Mouse (Mus musculus): ENCODE measurements at regions not wholly inside any gene's neighbourhood (a gene's known extent, or its start where the extent isn't known, plus 50 kb on each side); places are given as distances from the start of the nearest gene placed in this dataset.

GRCm38 (mm10) chr7:129091441-129091840 lies 165.4 kb upstream of the Plpp4 start:
- TF ChIP-seq CTCF (IDR thresholded peaks at IDR 0.05; ENCODE audit: insufficient read depth, low read depth, low read length) = no peak
- no peak for TF ChIP-seq POLR2A (IDR thresholded peaks at IDR 0.05; ENCODE audit: insufficient read depth, low read depth, low read length)
- 71% methylated on average over 4 of the region's 4 CpGs for WGBS
- H3K27ac ChIP-seq (ENCODE audit: insufficient read depth, low read depth, low read length) = no peak overlapping the region
- H3K4me3 ChIP-seq (ENCODE audit: insufficient read depth, low read depth, low read length) = no peak overlapping the region
- H3K4me1 ChIP-seq (ENCODE audit: control insufficient read depth, insufficient read depth, low read length) = no peaks in the 10 kb centered on the region

GRCm38 (mm10) chr7:129096374-129097069 lies 160.3 kb upstream of the Plpp4 start:
- no peak for TF ChIP-seq POLR2A (IDR thresholded peaks at IDR 0.05; ENCODE audit: insufficient read depth, low read depth, low read length)
- no peak for TF ChIP-seq CTCF (IDR thresholded peaks at IDR 0.05; ENCODE audit: insufficient read depth, low read depth, low read length)
- no peaks in the 10 kb centered on the region for H3K4me1 ChIP-seq (ENCODE audit: control insufficient read depth, insufficient read depth, low read length)
- no peak overlapping the region for H3K27ac ChIP-seq (ENCODE audit: insufficient read depth, low read depth, low read length)
- no peak overlapping the region for H3K4me3 ChIP-seq (ENCODE audit: insufficient read depth, low read depth, low read length)
- 40% methylated on average over 3 of the region's 3 CpGs for WGBS

- Histone ChIP-seq H3K27ac (ENCODE audit: insufficient read depth, low read depth, low read length) (no peak overlapping the region), H3K4me1 (ENCODE audit: control insufficient read depth, insufficient read depth, low read length) (no peaks in the 10 kb centered on the region), H3K4me3 (ENCODE audit: insufficient read depth, low read depth, low read length) (no peak overlapping the region)
- WGBS = 53% methylated on average over 4 of the region's 4 CpGs
- no peak for TF ChIP-seq CTCF (IDR thresholded peaks at IDR 0.05; ENCODE audit: insufficient read depth, low read depth, low read length)
- TF ChIP-seq POLR2A (IDR thresholded peaks at IDR 0.05; ENCODE audit: insufficient read depth, low read depth, low read length) = no peak
These were observed 154.4 kb upstream of the Plpp4 start for GRCm38 (mm10) chr7:129102437-129102836.

- TF ChIP-seq POLR2A (IDR thresholded peaks at IDR 0.05; ENCODE audit: insufficient read depth, low read depth, low read length) = no peak
- TF ChIP-seq CTCF (IDR thresholded peaks at IDR 0.05; ENCODE audit: insufficient read depth, low read depth, low read length) = no peak
- Histone ChIP-seq H3K4me1 (ENCODE audit: control insufficient read depth, insufficient read depth, low read length) (no peaks in the 10 kb centered on the region), H3K4me3 (ENCODE audit: insufficient read depth, low read depth, low read length) (no peak overlapping the region), H3K27ac (ENCODE audit: insufficient read depth, low read depth, low read length) (no peak overlapping the region)
These were observed 122.7 kb upstream of the Plpp4 start for GRCm38 (mm10) chr7:129134176-129134575.

GRCm38 (mm10) chr7:129134661-129135215 lies 122.1 kb upstream of the Plpp4 start:
- 45% methylated on average over 4 of the region's 4 CpGs for WGBS

GRCm38 (mm10) chr7:129137303-129137990 lies 119.4 kb upstream of the Plpp4 start:
- no peak for TF ChIP-seq POLR2A (IDR thresholded peaks at IDR 0.05; ENCODE audit: insufficient read depth, low read depth, low read length)
- TF ChIP-seq CTCF (IDR thresholded peaks at IDR 0.05; ENCODE audit: insufficient read depth, low read depth, low read length) = no peak
- Histone ChIP-seq H3K27ac (ENCODE audit: insufficient read depth, low read depth, low read length) (no peak overlapping the region), H3K4me1 (ENCODE audit: control insufficient read depth, insufficient read depth, low read length) (no peaks in the 10 kb centered on the region), H3K4me3 (ENCODE audit: insufficient read depth, low read depth, low read length) (no peak overlapping the region)
- 89% methylated on average over 11 of the region's 11 CpGs for WGBS

More at GRCm38 (mm10) chr7:129134661-129135215, 122.1 kb upstream of the Plpp4 start:
- TF ChIP-seq POLR2A (IDR thresholded peaks at IDR 0.05; ENCODE audit: insufficient read depth, low read depth, low read length) = no peak
- no peak for TF ChIP-seq CTCF (IDR thresholded peaks at IDR 0.05; ENCODE audit: insufficient read depth, low read depth, low read length)
- Histone ChIP-seq H3K4me3 (ENCODE audit: insufficient read depth, low read depth, low read length) (no peak overlapping the region), H3K27ac (ENCODE audit: insufficient read depth, low read depth, low read length) (no peak overlapping the region), H3K4me1 (ENCODE audit: control insufficient read depth, insufficient read depth, low read length) (no peaks in the 10 kb centered on the region)

GRCm38 (mm10) chr7:129141942-129142598 lies 114.8 kb upstream of the Plpp4 start:
- Histone ChIP-seq H3K4me3 (ENCODE audit: insufficient read depth, low read depth, low read length) (no peak overlapping the region), H3K27ac (ENCODE audit: insufficient read depth, low read depth, low read length) (no peak overlapping the region), H3K4me1 (ENCODE audit: control insufficient read depth, insufficient read depth, low read length) (no peaks in the 10 kb centered on the region)
- TF ChIP-seq POLR2A (IDR thresholded peaks at IDR 0.05; ENCODE audit: insufficient read depth, low read depth, low read length) (no peak), CTCF (IDR thresholded peaks at IDR 0.05; ENCODE audit: insufficient read depth, low read depth, low read length) (no peak)
- WGBS = 91% methylated on average over 6 of the region's 6 CpGs

GRCm38 (mm10) chr7:129142599-129142949 lies 114.3 kb upstream of the Plpp4 start:
- WGBS = 87% methylated on average over 5 of the region's 5 CpGs
- no peak overlapping the region for H3K27ac ChIP-seq (ENCODE audit: insufficient read depth, low read depth, low read length)
- no peak overlapping the region for H3K4me3 ChIP-seq (ENCODE audit: insufficient read depth, low read depth, low read length)
- no peaks in the 10 kb centered on the region for H3K4me1 ChIP-seq (ENCODE audit: control insufficient read depth, insufficient read depth, low read length)
- TF ChIP-seq CTCF (IDR thresholded peaks at IDR 0.05; ENCODE audit: insufficient read depth, low read depth, low read length) (no peak), POLR2A (IDR thresholded peaks at IDR 0.05; ENCODE audit: insufficient read depth, low read depth, low read length) (no peak)

- TF ChIP-seq CTCF (IDR thresholded peaks at IDR 0.05; ENCODE audit: insufficient read depth, low read depth, low read length) (no peak), POLR2A (IDR thresholded peaks at IDR 0.05; ENCODE audit: insufficient read depth, low read depth, low read length) (no peak)
- no peak overlapping the region for H3K27ac ChIP-seq (ENCODE audit: insufficient read depth, low read depth, low read length)
- no peak overlapping the region for H3K4me3 ChIP-seq (ENCODE audit: insufficient read depth, low read depth, low read length)
- no peaks in the 10 kb centered on the region for H3K4me1 ChIP-seq (ENCODE audit: control insufficient read depth, insufficient read depth, low read length)
- WGBS = 28% methylated on average over 2 of the region's 2 CpGs
These were observed 101.3 kb upstream of the Plpp4 start for GRCm38 (mm10) chr7:129155577-129155976.
